Mouse (Mus musculus): ENCODE results near the gene Evi2a.

GRCm38 (mm10) chr11:79527015-79527738 lies 3.2 kb downstream of the Evi2a start:
- no peak for TF ChIP-seq POLR2A (IDR thresholded peaks at IDR 0.05; ENCODE audit: borderline replicate concordance, control insufficient read depth, low read depth, low read length)
- TF ChIP-seq CTCF (IDR thresholded peaks at IDR 0.05; ENCODE audit: control insufficient read depth, insufficient read depth, low read length): no peak

Data from bone marrow, adult 2 months (tissue).